Mouse (Mus musculus): Measurements from ENCODE around the gene Pif1. TPM values are rescaled to one million over a fixed set of nuclear protein-coding genes. Genes with fewer than 3 reads are reported as not detected.

Gene Pif1
- total and polyA plus RNA-seq, 3 experiments, result 11.2 to 14.5 (median 12.2) TPM

GRCm38 (mm10) chr9:65549139-65549538 lies 37.8 kb upstream of the Pif1 start:
- dilution Hi-C loops (cut with MboI; ENCODE audit: extremely low pct_ligation_motif_present, extremely low pct_unique_long_range_greater_than_20kb, low sequenced_read_pairs) (no loop called here), in situ Hi-C loops (cut with MboI; ENCODE audit: low pct_ligation_motif_present, low pct_unique_long_range_greater_than_20kb, low sequenced_read_pairs) (no loop called here)
- H3K4me2 ChIP-seq (ENCODE audit: insufficient read depth, low read depth, poor library complexity, severe bottlenecking), result no peak overlapping the region
- no peaks in the 10 kb centered on the region for H3K9me3 ChIP-seq (replicated peaks; ENCODE audit: low read length)
- H3K36me3 ChIP-seq (replicated peaks in 1 of 2; ENCODE audit: control insufficient read depth in 1 of 2, insufficient read depth in 1 of 2, low read length in 1 of 2), result peaks cover under 1 to 14% of the 10 kb centered on the region in 2 experiments
- no peaks in the 10 kb centered on the region for H3K79me2 ChIP-seq (replicated peaks; ENCODE audit: control insufficient read depth, extremely low read depth, insufficient read depth, poor library complexity, severe bottlenecking)
- no peaks in the 10 kb centered on the region for H3K27me3 ChIP-seq (replicated peaks)
- no peak for DNase-seq (ENCODE audit: extremely low read depth)
- peaks cover 38 to 83% of the 10 kb centered on the region in 2 experiments for H3K4me1 ChIP-seq (ENCODE audit: control insufficient read depth in 1 of 2, insufficient read depth in 2 of 2)
- TF ChIP-seq ETS1 (conservative IDR thresholded peaks at IDR 0.05; ENCODE audit: low read depth, low read length) (no peak), MAFK (IDR thresholded peaks at IDR 0.05; ENCODE audit: insufficient replicate concordance, low read length) (no peak), MAZ (IDR thresholded peaks at IDR 0.05; ENCODE audit: low read depth, low read length) (no peak), CTCF (conservative IDR thresholded peaks at IDR 0.05 in 1 of 2, IDR thresholded peaks at IDR 0.05 in 1 of 2; ENCODE audit: low read depth in 2 of 2, low read length in 2 of 2) (no peak), HCFC1 (IDR thresholded peaks at IDR 0.05; ENCODE audit: low read depth, low read length) (no peak), ZMIZ1 (IDR thresholded peaks at IDR 0.05; ENCODE audit: low read depth, low read length) (no peak), JUN (IDR thresholded peaks at IDR 0.05; ENCODE audit: insufficient read depth, low read depth, low read length) (no peak), ZKSCAN1 (IDR thresholded peaks at IDR 0.05; ENCODE audit: borderline replicate concordance, low read depth, low read length) (no peak), PAX5 (IDR thresholded peaks at IDR 0.05; ENCODE audit: low read length) (no peak), ZNF384 (IDR thresholded peaks at IDR 0.05; ENCODE audit: low read depth, low read length) (no peak), RCOR1 (conservative IDR thresholded peaks at IDR 0.05; ENCODE audit: low read depth, low read length) (no peak), NELFE (IDR thresholded peaks at IDR 0.05; ENCODE audit: low read depth, low read length) (no peak)
- no peak overlapping the region for H3K27ac ChIP-seq (ENCODE audit: insufficient read depth, low read depth)
- H3K4me3 ChIP-seq (replicated peaks in 1 of 3; ENCODE audit: low read depth in 2 of 3, low read length in 2 of 3, poor library complexity in 1 of 3), result no peak overlapping the region
- H3K9ac ChIP-seq (ENCODE audit: insufficient read depth, low read depth), result no peak overlapping the region

GRCm38 (mm10) chr9:65549643-65550042 lies 37.3 kb upstream of the Pif1 start:
- no peaks in the 10 kb centered on the region for H3K79me2 ChIP-seq (replicated peaks; ENCODE audit: control insufficient read depth, extremely low read depth, insufficient read depth, poor library complexity, severe bottlenecking)
- dilution Hi-C loops (cut with MboI; ENCODE audit: extremely low pct_ligation_motif_present, extremely low pct_unique_long_range_greater_than_20kb, low sequenced_read_pairs), result no loop called here
- H3K36me3 ChIP-seq (replicated peaks in 1 of 2; ENCODE audit: control insufficient read depth in 1 of 2, insufficient read depth in 1 of 2, low read length in 1 of 2), result peaks cover 6 to 19% of the 10 kb centered on the region in 2 experiments
- no peak for DNase-seq (ENCODE audit: extremely low read depth)
- no peak overlapping the region for H3K4me3 ChIP-seq (replicated peaks in 1 of 3; ENCODE audit: low read depth in 2 of 3, low read length in 2 of 3, poor library complexity in 1 of 3)
- no peak overlapping the region for H3K9ac ChIP-seq (ENCODE audit: insufficient read depth, low read depth)
- no peak overlapping the region for H3K4me2 ChIP-seq (ENCODE audit: insufficient read depth, low read depth, poor library complexity, severe bottlenecking)
- no peaks in the 10 kb centered on the region for H3K9me3 ChIP-seq (replicated peaks; ENCODE audit: low read length)
- in situ Hi-C loops (cut with MboI; ENCODE audit: low pct_ligation_motif_present, low pct_unique_long_range_greater_than_20kb, low sequenced_read_pairs), result no loop called here
- peak; percentile 47; the same call in 1 of the 2 replicates for TF ChIP-seq MAX (IDR thresholded peaks at IDR 0.05; ENCODE audit: low read length)
- no peak for TF ChIP-seq NRF1 (IDR thresholded peaks at IDR 0.05; ENCODE audit: low read depth, low read length)
- H3K27me3 ChIP-seq (replicated peaks), result no peaks in the 10 kb centered on the region
- H3K27ac ChIP-seq (ENCODE audit: insufficient read depth, low read depth), result peak overlapping the region; percentile 72
- H3K4me1 ChIP-seq (ENCODE audit: control insufficient read depth in 1 of 2, insufficient read depth in 2 of 2), result peaks cover 38 to 87% of the 10 kb centered on the region in 2 experiments
